Mouse (Mus musculus) thymus, adult 2 months (tissue): ENCODE measurements around the gene Rtp3.

Experiments used
- CTCF ChIP-seq: fragments of 200-500 bp; IDR thresholded peaks from 2 replicates; pipeline ENCODE4 v1.5.1; 2012; ENCODE audit warnings: mild to moderate bottlenecking, control low read depth, low read length, moderate library complexity, borderline replicate concordance; ENCODE audit not compliant: control insufficient read depth, poor library complexity, insufficient read depth; ENCODE audit errors: extremely low read depth
- POLR2A ChIP-seq: fragments of 200-500 bp; IDR thresholded peaks from 2 replicates; pipeline ENCODE4 v1.6.1; 2012; ENCODE audit warnings: mild to moderate bottlenecking, low read length, control low read depth, moderate library complexity; ENCODE audit not compliant: control insufficient read depth, poor library complexity, insufficient read depth; ENCODE audit errors: extremely low read depth

DNA sequence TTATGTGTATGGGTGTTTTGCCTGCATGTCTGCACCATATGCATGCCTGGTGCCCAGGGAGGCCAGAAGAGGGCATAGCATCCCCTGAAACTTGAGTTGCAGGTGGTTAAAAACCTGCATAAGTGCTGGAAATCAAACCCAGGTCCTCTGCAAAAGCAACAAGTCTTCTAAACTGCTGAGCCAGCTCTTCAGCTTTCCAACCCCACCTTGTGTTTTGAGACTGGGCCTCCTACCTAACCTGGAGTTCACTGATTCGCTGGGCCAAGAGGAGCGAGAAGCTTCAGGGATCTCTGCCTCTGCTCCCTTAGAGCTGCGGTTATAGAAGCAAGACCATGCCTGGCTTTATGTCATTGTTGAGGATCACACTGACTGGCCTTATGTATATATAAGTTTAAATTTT lies 40.3 kb downstream of the Rtp3 start:
- TF ChIP-seq CTCF (no peak), POLR2A (no peak)
